Mouse (Mus musculus) olfactory bulb, adult 2 months (tissue): ENCODE measurements around the gene Eya4.

ENCODE experiments used
- CTCF ChIP-seq: fragments of 200-500 bp; IDR thresholded peaks from 2 replicates; pipeline ENCODE4 v1.5.1; 2012; ENCODE audit warnings: low read depth, mild to moderate bottlenecking, low read length, moderate library complexity; ENCODE audit not compliant: insufficient read depth
- POLR2A ChIP-seq: fragments of 200-500 bp; IDR thresholded peaks from 2 replicates; pipeline ENCODE4 v1.6.1; 2012; ENCODE audit warnings: mild to moderate bottlenecking, low read depth, low read length, moderate library complexity; ENCODE audit not compliant: insufficient read depth

- TF ChIP-seq CTCF (no peak), POLR2A (no peak)
These were observed 234.5 kb downstream of the Eya4 start for GRCm38 (mm10) chr10:23116063-23116462.
